Mouse (Mus musculus): ENCODE data around the gene Cdk14.

The Cdk14 gene

GRCm38 (mm10) chr5:5313195-5313760 lies 106.8 kb downstream of the Cdk14 start:
- no peak for DNase-seq

GRCm38 (mm10) chr5:5305286-5305685 lies 114.8 kb downstream of the Cdk14 start:
- DNase-seq, result no peak

- no peak for DNase-seq
Measured at GRCm38 (mm10) chr5:5303102-5303670, 116.9 kb downstream of the Cdk14 start.

- no peak for DNase-seq
Measured at GRCm38 (mm10) chr5:5301571-5302079, 118.5 kb downstream of the Cdk14 start.

GRCm38 (mm10) chr5:5300998-5301397 lies 119.1 kb downstream of the Cdk14 start:
- no peak for DNase-seq

- no peak for DNase-seq
Measured at GRCm38 (mm10) chr5:5300290-5300689, 119.8 kb downstream of the Cdk14 start.

- no peak for DNase-seq
Measured at GRCm38 (mm10) chr5:5297222-5297621, 122.9 kb downstream of the Cdk14 start.

- DNase-seq, result no peak
Measured at GRCm38 (mm10) chr5:5296773-5297172, 123.3 kb downstream of the Cdk14 start.

GRCm38 (mm10) chr5:5292830-5293542 lies 127.1 kb downstream of the Cdk14 start:
- no peak for DNase-seq

GRCm38 (mm10) chr5:5291321-5291991 lies 128.7 kb downstream of the Cdk14 start:
- DNase-seq, result no peak

GRCm38 (mm10) chr5:5290714-5291113 lies 129.4 kb downstream of the Cdk14 start:
- no peak for DNase-seq

GRCm38 (mm10) chr5:5285876-5286275 lies 134.2 kb downstream of the Cdk14 start:
- DNase-seq, result no peak

GRCm38 (mm10) chr5:5284531-5284930 lies 135.6 kb downstream of the Cdk14 start:
- no peak for DNase-seq

GRCm38 (mm10) chr5:5283756-5284430 lies 136.2 kb downstream of the Cdk14 start:
- DNase-seq, result no peak

- DNase-seq, result no peak
Measured at GRCm38 (mm10) chr5:5282425-5282824, 137.7 kb downstream of the Cdk14 start.

GRCm38 (mm10) chr5:5275321-5275720 lies 144.8 kb downstream of the Cdk14 start:
- no peak for DNase-seq

- no peak for DNase-seq
Measured at GRCm38 (mm10) chr5:5274318-5274717, 145.8 kb downstream of the Cdk14 start.

- no peak for DNase-seq
Measured at GRCm38 (mm10) chr5:5266787-5267126, 153.4 kb downstream of the Cdk14 start.

GRCm38 (mm10) chr5:5265861-5266786 lies 154.0 kb downstream of the Cdk14 start:
- no peak for DNase-seq

GRCm38 (mm10) chr5:5265401-5265841 lies 154.7 kb downstream of the Cdk14 start:
- DNase-seq, result no peak

GRCm38 (mm10) chr5:5264712-5265111 lies 155.4 kb downstream of the Cdk14 start:
- DNase-seq, result no peak

Measured in thymus, adult 18-20 months (tissue).